In the genomic region with DNA sequence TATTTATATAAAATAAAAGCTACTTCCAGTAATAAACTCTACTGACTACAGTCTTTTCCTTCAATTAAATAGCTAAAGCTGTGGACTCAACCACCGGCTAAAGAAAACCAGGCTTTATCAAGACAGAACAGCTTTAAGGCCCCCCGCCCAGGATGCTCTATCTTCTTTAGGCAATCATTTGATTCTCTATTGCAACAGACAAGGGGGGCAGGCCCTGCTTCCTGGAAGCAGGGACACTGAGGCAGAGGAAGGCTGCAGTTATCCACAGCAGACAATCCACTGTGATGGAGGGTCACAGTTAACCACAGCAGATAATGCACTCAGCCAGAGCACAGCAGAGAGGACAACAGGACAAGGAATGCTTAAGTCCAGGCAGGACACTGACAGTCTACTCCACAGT, we compare ENCODE assay signal across 20 mouse cellular contexts. TPM values are rescaled to one million over a fixed set of nuclear protein-coding genes. Genes with fewer than 3 reads are reported as not detected.
A peak's percentile ranks its signal among the peaks of the same experiment; 100 is the strongest.
DNase-seq lines count a peak whose midpoint lies in the region; ATAC-seq and TF ChIP-seq lines count a peak whose summit lies in the region.
"Had no signal": no experiment of that assay in that cellular context is flagged by ENCODE, and none has a peak within 500 bp of the region (broad histone marks: within the 10 kb centered on the region; RNA-seq: fewer than 3 reads in every experiment).

No protein-coding gene starts in this region.

- no peaks in the 10 kb centered on the region for H3K27me3 ChIP-seq in heart, embryonic 11.5 days (ENCODE audit: control insufficient read depth, insufficient read depth, low read length)
- no peaks in the 10 kb centered on the region for H3K27me3 ChIP-seq in MEL (ENCODE audit: control insufficient read depth in 1 of 2, insufficient read depth in 2 of 2, low read length in 2 of 2)
- H3K27me3 ChIP-seq in erythroblast, embryonic 14.5 days (ENCODE audit: control insufficient read depth): no peaks in the 10 kb centered on the region
- no peaks in the 10 kb centered on the region for H3K27me3 ChIP-seq in liver, embryonic 16.5 days (ENCODE audit: control insufficient read depth, insufficient read depth, low read depth, low read length)
- no peaks in the 10 kb centered on the region for H3K27me3 ChIP-seq in cerebellum, adult 2 months (ENCODE audit: control insufficient read depth, insufficient read depth, low read length)
- H3K27me3 ChIP-seq in midbrain, embryonic 15.5 days (replicated peaks): no peaks in the 10 kb centered on the region
- H3K27me3 ChIP-seq: neural tube, embryonic 12.5 days had no signal

- intact Hi-C loops in heart, postnatal 36 days (cut with DNase I): no loop called here

- WGBS in heart, embryonic 11.5 days (ENCODE audit: insufficient replicate concordance): 65% methylated on average over 2 of the region's 2 CpGs
- WGBS in liver, embryonic 16.5 days (ENCODE audit: insufficient replicate concordance): 24% methylated on average over 2 of the region's 2 CpGs
- 96% methylated on average over 2 of the region's 2 CpGs for whole genome bisulfite sequencing in cerebellum, adult 2 months
- 94% methylated on average over 2 of the region's 2 CpGs for WGBS in midbrain, embryonic 15.5 days

- TF ChIP-seq POLR2A in MEL (IDR thresholded peaks at IDR 0.05; ENCODE audit: control insufficient read depth in 1 of 2, insufficient read depth in 1 of 2, low read depth in 1 of 2, low read length in 2 of 2, poor library complexity in 1 of 2): no peak
- TF ChIP-seq POLR2A in cerebellum, adult 2 months (IDR thresholded peaks at IDR 0.05; ENCODE audit: borderline replicate concordance, insufficient read depth, low read length): no peak

- H3K36me3 ChIP-seq in heart, embryonic 11.5 days (ENCODE audit: control insufficient read depth, insufficient read depth, low read length): no peaks in the 10 kb centered on the region
- H3K36me3 ChIP-seq in MEL (ENCODE audit: control insufficient read depth in 1 of 2, insufficient read depth in 2 of 2, low read length in 2 of 2): peaks cover 0 to 36% of the 10 kb centered on the region in 2 experiments; a peak in 2 of 4 replicates
- peaks cover 46% of the 10 kb centered on the region for H3K36me3 ChIP-seq in erythroblast, embryonic 14.5 days (ENCODE audit: control insufficient read depth)
- no peaks in the 10 kb centered on the region; the same call in 1 of the 2 replicates for H3K36me3 ChIP-seq in liver, embryonic 16.5 days (ENCODE audit: control insufficient read depth, insufficient read depth)
- no peaks in the 10 kb centered on the region for H3K36me3 ChIP-seq in midbrain, embryonic 15.5 days (replicated peaks)
- H3K36me3 ChIP-seq: limb, embryonic 10.5 days had no signal

- no peak overlapping the region for H3K4me3 ChIP-seq in heart, embryonic 11.5 days (ENCODE audit: low read depth, low read length)
- no peak overlapping the region for H3K4me3 ChIP-seq in MEL (ENCODE audit: control insufficient read depth in 1 of 2, insufficient read depth in 1 of 2, low read depth in 2 of 2, low read length in 2 of 2)
- H3K4me3 ChIP-seq in erythroblast, embryonic 14.5 days (replicated peaks): peak overlapping the region; percentile 24
- H3K4me3 ChIP-seq in liver, embryonic 16.5 days (ENCODE audit: low read depth, low read length): no peak overlapping the region
- no peak overlapping the region for H3K4me3 ChIP-seq in cerebellum, adult 2 months (replicated peaks; ENCODE audit: insufficient read depth, low read depth, low read length)
- H3K4me3 ChIP-seq in midbrain, embryonic 15.5 days: no peak overlapping the region
- H3K4me3 ChIP-seq: left cerebral cortex, adult 2 months; limb, embryonic 10.5 days; neural tube, embryonic 12.5 days had no signal

- H3K4me1 ChIP-seq in heart, embryonic 11.5 days (ENCODE audit: control insufficient read depth, insufficient read depth, low read length): peaks cover 4% of the 10 kb centered on the region; the same call in 1 of the 2 replicates
- peaks cover 21 to 32% of the 10 kb centered on the region in 2 experiments for H3K4me1 ChIP-seq in MEL (ENCODE audit: control insufficient read depth in 1 of 2, insufficient read depth in 2 of 2, low read length in 2 of 2)
- peaks cover 78% of the 10 kb centered on the region for H3K4me1 ChIP-seq in erythroblast, embryonic 14.5 days (ENCODE audit: control insufficient read depth)
- peaks cover 19% of the 10 kb centered on the region for H3K4me1 ChIP-seq in liver, embryonic 16.5 days (ENCODE audit: control insufficient read depth, low read depth, low read length)
- peaks cover 4% of the 10 kb centered on the region; the same call in 1 of the 2 replicates for H3K4me1 ChIP-seq in cerebellum, adult 2 months (ENCODE audit: control insufficient read depth, insufficient read depth, low read length)
- no peaks in the 10 kb centered on the region for H3K4me1 ChIP-seq in midbrain, embryonic 15.5 days
- H3K4me1 ChIP-seq: neural tube, embryonic 12.5 days had no signal

- no peak overlapping the region for H3K4me2 ChIP-seq in heart, embryonic 11.5 days
- peak overlapping the region; percentile 32 for H3K4me2 ChIP-seq in liver, embryonic 16.5 days (ENCODE audit: low read depth, low read length)
- no peak overlapping the region for H3K4me2 ChIP-seq in midbrain, embryonic 15.5 days
- H3K4me2 ChIP-seq: hindbrain, embryonic 14.5 days; neural tube, embryonic 12.5 days had no signal

- no peak for DNase-seq in heart, postnatal 36 days
- DNase-seq in MEL (ENCODE audit: low read depth, low spot score) (peak; percentile 72), adipocyte (ENCODE audit: low spot score) (no peak)
- DNase-seq in cerebellum, adult 2 months: no peak
- DNase-seq: adrenal gland, postnatal 36 days; cerebellum, postnatal 25 days; kidney, adult 11 months; lung, adult 2 months; thymus, adult 2 months had no signal

- peak; percentile 72; the same call in 1 of the 2 replicates for ATAC-seq in heart, embryonic 11.5 days (replicated peaks; ENCODE audit: insufficient number of reproducible peaks, low FRiP score, low TSS enrichment)
- ATAC-seq in liver, embryonic 16.5 days (ENCODE audit: low read depth): peak; percentile 89
- no peak for ATAC-seq in midbrain, embryonic 15.5 days (replicated peaks)
- ATAC-seq: forebrain, embryonic 16.5 days had no signal

- peak; percentile 89 to 96 for TF ChIP-seq EP300 in MEL (IDR thresholded peaks at IDR 0.05; ENCODE audit: low read depth in 1 of 2, low read length in 2 of 2)

- no peaks in the 10 kb centered on the region for H3K79me2 ChIP-seq in MEL (ENCODE audit: control insufficient read depth, insufficient read depth, low read length, poor library complexity)

- no peak overlapping the region for H3K9ac ChIP-seq in heart, embryonic 11.5 days (ENCODE audit: low read depth, low read length)
- no peak overlapping the region for H3K9ac ChIP-seq in MEL (ENCODE audit: control insufficient read depth, low read depth, low read length, poor library complexity, severe bottlenecking)
- H3K9ac ChIP-seq in liver, embryonic 16.5 days (ENCODE audit: low read depth, low read length): no peak overlapping the region; the same call in 1 of the 2 replicates
- no peak overlapping the region for H3K9ac ChIP-seq in midbrain, embryonic 15.5 days
- H3K9ac ChIP-seq: hindbrain, embryonic 14.5 days; neural tube, embryonic 12.5 days had no signal

- TF ChIP-seq RAD21 in MEL (IDR thresholded peaks at IDR 0.05; ENCODE audit: low read depth, low read length): no peak

- TF ChIP-seq CTCF in MEL (IDR thresholded peaks at IDR 0.05 in 2 of 3, conservative IDR thresholded peaks at IDR 0.05 in 1 of 3; ENCODE audit: control insufficient read depth in 1 of 3, insufficient read depth in 1 of 3, low read depth in 2 of 3, low read length in 3 of 3, poor library complexity in 1 of 3, severe bottlenecking in 1 of 3): no peak
- no peak for TF ChIP-seq CTCF in cerebellum, adult 2 months (IDR thresholded peaks at IDR 0.05; ENCODE audit: borderline replicate concordance, insufficient read depth, low read depth, low read length)

- no peaks in the 10 kb centered on the region for H3K9me3 ChIP-seq in heart, embryonic 11.5 days (replicated peaks; ENCODE audit: control insufficient read depth, low read length)
- no peaks in the 10 kb centered on the region for H3K9me3 ChIP-seq in MEL (replicated peaks; ENCODE audit: insufficient read depth, low read length)
- H3K9me3 ChIP-seq in erythroblast, embryonic 14.5 days (ENCODE audit: control insufficient read depth, low read length): no peaks in the 10 kb centered on the region
- H3K9me3 ChIP-seq in liver, embryonic 16.5 days (replicated peaks; ENCODE audit: control insufficient read depth, low read length): no peaks in the 10 kb centered on the region
- H3K9me3 ChIP-seq in midbrain, embryonic 15.5 days: no peaks in the 10 kb centered on the region
- H3K9me3 ChIP-seq: limb, embryonic 10.5 days; neural tube, embryonic 12.5 days had no signal

- no peak overlapping the region for H3K27ac ChIP-seq in heart, embryonic 11.5 days (ENCODE audit: low read depth, low read length)
- peak overlapping the region; percentile 59 for H3K27ac ChIP-seq in MEL (ENCODE audit: control insufficient read depth, low read depth, low read length)
- H3K27ac ChIP-seq in liver, embryonic 16.5 days (ENCODE audit: low read length): peak overlapping the region; percentile 59
- H3K27ac ChIP-seq in cerebellum, adult 2 months (ENCODE audit: insufficient read depth, low read length): no peak overlapping the region
- H3K27ac ChIP-seq in midbrain, embryonic 15.5 days: no peak overlapping the region
- H3K27ac ChIP-seq: hindbrain, embryonic 14.5 days; kidney, postnatal 0 days; left cerebral cortex, adult 2 months; limb, embryonic 10.5 days; macrophage; neural tube, embryonic 12.5 days had no signal

TF ChIP-seq in MEL, 35 proteins besides CTCF, POLR2A, EP300 and RAD21 (continues in another document):
- TF ChIP-seq RCOR1 (IDR thresholded peaks at IDR 0.05; ENCODE audit: low read depth, low read length) (peak; percentile 83), NELFE (IDR thresholded peaks at IDR 0.05; ENCODE audit: low read depth, low read length) (no peak), HCFC1 (IDR thresholded peaks at IDR 0.05; ENCODE audit: low read depth, low read length) (no peak), E2F4 (IDR thresholded peaks at IDR 0.05; ENCODE audit: borderline replicate concordance, low read depth, low read length) (no peak), MAZ (IDR thresholded peaks at IDR 0.05; ENCODE audit: low read depth, low read length) (peak; percentile 95), USF1 (IDR thresholded peaks at IDR 0.05; ENCODE audit: low read depth, low read length) (no peak), POLR2AphosphoS2 (IDR thresholded peaks at IDR 0.05; ENCODE audit: low read length) (no peak)

RNA-seq across cellular contexts. Expression of a gene that starts 46.4 kb away (rescaled TPM):
- 28.8 and 29.3 TPM in 2 replicates for polyA plus RNA-seq in heart, embryonic 11.5 days (2014; fragmentation: Nextera tagmentation; extraction: Ambion mirVana)
- 10 to 100 TPM; 14.4 to 18.9 TPM for total RNA-seq in heart, postnatal 36 days (2021)
- total RNA-seq in MEL (2012; rRNA removed): 23.5 and 23.8 TPM in 2 replicates
- 10 to 100 TPM in 1 of 2 experiments, not detected in 1; 40.6 TPM for polyA plus RNA-seq in MEL (2012; ENCODE audit: insufficient read depth in 1 of 2, insufficient read length in 2 of 2, low read depth in 1 of 2, low replicate concordance in 2 of 2, missing spikeins in 1 of 2)
- polyA plus RNA-seq in erythroblast, embryonic 14.5 days (2012): 4.7 and 5.4 TPM in 2 replicates
- polyA plus RNA-seq in liver, embryonic 16.5 days (2015; fragmentation: Nextera tagmentation; extraction: Ambion mirVana): 10.8 and 12.9 TPM in 2 replicates
- 52.6 and 61.3 TPM in 2 replicates for polyA plus RNA-seq in cerebellum, adult 2 months (2012; rRNA removed)
- 47.3 and 48.8 TPM in 2 replicates for polyA plus RNA-seq in midbrain, embryonic 15.5 days (2015; fragmentation: Nextera tagmentation; extraction: Ambion mirVana)

Comparison
In these comparisons a context has a peak if more than half of its experiments do, and no peak if none do; other contexts are left out.
1. H3K27ac ChIP-seq: peak in MEL (single experiment) and liver, embryonic 16.5 days (single experiment); none in heart, embryonic 11.5 days (single experiment), cerebellum, adult 2 months (single experiment) and midbrain, embryonic 15.5 days (single experiment).